Mouse (Mus musculus) liver, embryonic 14.5 days (tissue): ENCODE measurements around the gene Max.

Source experiments
- CTCF ChIP-seq: IDR thresholded peaks from 2 replicates; pipeline ENCODE4 v1.5.1; 2016; ENCODE audit warnings: antibody characterized with exemption, low read depth, control low read depth
- EP300 ChIP-seq: IDR thresholded peaks from 2 replicates; pipeline ENCODE4 v1.6.1; 2016; ENCODE audit warnings: antibody characterized with exemption, low read depth

DNA sequence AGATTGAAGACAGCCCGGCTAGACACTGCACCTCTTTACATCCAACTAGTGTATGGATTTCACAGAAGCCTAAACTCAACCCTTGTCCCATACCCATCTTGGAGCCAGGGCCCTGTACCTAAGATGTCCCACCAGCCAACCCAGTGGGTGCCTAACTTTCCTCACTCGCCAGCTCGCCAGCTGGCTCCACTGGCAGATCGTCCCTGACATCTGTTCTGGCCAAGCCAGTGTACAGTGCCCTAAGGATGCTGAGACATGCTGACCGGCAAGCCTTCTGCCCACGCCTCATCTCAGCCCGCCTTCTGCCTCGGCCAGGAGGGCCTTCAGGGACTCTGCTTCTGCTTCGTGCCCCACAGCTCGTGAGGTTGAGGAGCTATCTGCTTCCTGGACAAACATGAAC lies 25.8 kb downstream of the Max start:
- no peak for TF ChIP-seq CTCF
- no peak for TF ChIP-seq EP300
